Mouse (Mus musculus) testis, adult 2 months (tissue): ENCODE measurements at regions not wholly inside any gene's neighbourhood (a gene's known extent, or its start where the extent isn't known, plus 50 kb on each side); places are given as distances from the start of the nearest gene placed in this dataset.

ENCODE experiments used
- H3K27ac ChIP-seq: fragments of 200-500 bp; 2 replicates; pipeline ENCODE4 v1.5.1; 2012; ENCODE audit warnings: low read depth, low read length; ENCODE audit not compliant: control insufficient read depth, insufficient read depth
- H3K27me3 ChIP-seq: fragments of 200-500 bp; 2 replicates; pipeline ENCODE4 v1.6.1; 2012; ENCODE audit warnings: mild to moderate bottlenecking, low read length, moderate library complexity; ENCODE audit not compliant: control insufficient read depth, insufficient read depth
- H3K36me3 ChIP-seq: fragments of 200-500 bp; 2 replicates; pipeline ENCODE4 v1.6.1; 2012; ENCODE audit warnings: mild to moderate bottlenecking, low read length; ENCODE audit not compliant: control insufficient read depth, insufficient read depth
- H3K4me1 ChIP-seq: fragments of 200-500 bp; 2 replicates; pipeline ENCODE4 v1.6.1; 2012; ENCODE audit warnings: low read length; ENCODE audit not compliant: control insufficient read depth, insufficient read depth
- H3K4me3 ChIP-seq: fragments of 200-500 bp; 2 replicates; pipeline ENCODE4 v1.5.1; 2012; ENCODE audit warnings: low read depth, mild to moderate bottlenecking, low read length, moderate library complexity, mixed read lengths; ENCODE audit not compliant: control insufficient read depth
- CTCF ChIP-seq: fragments of 200-500 bp; IDR thresholded peaks from 2 replicates; pipeline ENCODE4 v1.5.1; 2012; ENCODE audit warnings: low read depth, mild to moderate bottlenecking, inconsistent platforms, low read length, moderate library complexity; ENCODE audit not compliant: control insufficient read depth, insufficient read depth, insufficient replicate concordance
- POLR2A ChIP-seq: fragments of 200-500 bp; IDR thresholded peaks from 2 replicates; pipeline ENCODE4 v1.6.1; 2012; ENCODE audit warnings: low read depth, mild to moderate bottlenecking, inconsistent platforms, low read length, moderate library complexity; ENCODE audit not compliant: control insufficient read depth

DNA sequence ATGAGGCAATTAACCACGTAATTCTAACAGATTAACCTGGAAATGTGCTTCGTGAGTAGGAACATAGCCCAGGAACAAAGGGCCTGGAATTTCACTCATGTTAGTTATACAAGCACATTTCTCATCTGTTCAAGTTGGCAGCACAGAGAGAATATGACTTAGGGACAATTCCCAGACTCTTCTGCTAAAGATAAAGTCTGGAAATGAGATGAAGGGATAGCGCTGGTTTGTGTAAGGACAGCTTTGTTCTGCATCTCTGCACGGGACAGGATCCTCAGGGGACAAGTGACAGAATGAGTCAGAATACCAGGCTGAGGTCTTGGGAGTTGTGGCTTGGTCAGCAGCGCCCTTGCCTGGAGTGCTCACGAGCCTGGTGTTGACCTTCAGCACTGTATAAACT lies 206.2 kb upstream of the Prok2 start:
- Histone ChIP-seq H3K36me3 (no peaks in the 10 kb centered on the region), H3K27me3 (no peaks in the 10 kb centered on the region), H3K27ac (no peak overlapping the region), H3K4me3 (no peak overlapping the region), H3K4me1 (no peaks in the 10 kb centered on the region)
- TF ChIP-seq CTCF (no peak), POLR2A (no peak)

DNA sequence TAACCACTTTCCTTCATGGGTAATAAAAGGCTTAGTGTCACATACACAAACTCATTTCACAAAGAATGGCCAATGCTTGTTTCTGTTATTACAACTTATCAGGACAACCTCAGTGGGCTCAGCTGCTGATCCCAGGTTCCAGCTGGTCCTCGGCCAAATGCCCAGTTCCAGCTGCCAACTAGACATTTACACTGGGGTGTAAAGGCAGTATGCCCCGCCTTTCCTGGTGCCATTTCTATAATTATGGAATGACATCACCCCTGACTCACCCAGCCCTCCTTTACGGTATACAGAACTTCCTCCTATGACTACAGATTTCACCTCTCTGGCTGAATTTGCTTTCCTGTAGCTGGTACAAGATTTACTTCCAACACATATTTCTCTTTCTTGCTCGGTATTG lies 205.4 kb upstream of the Prok2 start:
- TF ChIP-seq POLR2A (no peak), CTCF (no peak)
- Histone ChIP-seq H3K27me3 (no peaks in the 10 kb centered on the region), H3K27ac (no peak overlapping the region), H3K4me3 (no peak overlapping the region), H3K36me3 (no peaks in the 10 kb centered on the region), H3K4me1 (no peaks in the 10 kb centered on the region)

DNA sequence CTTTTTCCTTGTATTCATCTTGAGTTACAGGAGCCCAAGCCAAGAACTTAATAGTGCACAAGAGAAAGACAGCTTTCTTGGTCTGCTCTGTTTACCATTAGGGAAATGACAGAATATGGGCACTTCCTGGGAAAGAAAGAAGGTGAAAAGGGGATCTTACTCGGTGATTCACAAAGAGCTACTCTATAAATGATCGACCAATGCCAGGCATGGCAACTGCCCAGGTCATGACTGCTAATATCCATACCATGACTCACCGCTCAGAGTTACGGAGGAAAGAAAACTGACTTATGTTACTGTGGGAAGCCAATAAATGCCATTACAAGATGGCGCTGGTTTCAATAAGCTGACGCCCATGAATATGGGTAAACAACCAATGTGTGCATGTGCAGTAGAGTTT lies 204.1 kb upstream of the Prok2 start:
- TF ChIP-seq POLR2A = no peak
- TF ChIP-seq CTCF = no peak
- Histone ChIP-seq H3K4me3 (no peak overlapping the region), H3K27me3 (no peaks in the 10 kb centered on the region)

DNA sequence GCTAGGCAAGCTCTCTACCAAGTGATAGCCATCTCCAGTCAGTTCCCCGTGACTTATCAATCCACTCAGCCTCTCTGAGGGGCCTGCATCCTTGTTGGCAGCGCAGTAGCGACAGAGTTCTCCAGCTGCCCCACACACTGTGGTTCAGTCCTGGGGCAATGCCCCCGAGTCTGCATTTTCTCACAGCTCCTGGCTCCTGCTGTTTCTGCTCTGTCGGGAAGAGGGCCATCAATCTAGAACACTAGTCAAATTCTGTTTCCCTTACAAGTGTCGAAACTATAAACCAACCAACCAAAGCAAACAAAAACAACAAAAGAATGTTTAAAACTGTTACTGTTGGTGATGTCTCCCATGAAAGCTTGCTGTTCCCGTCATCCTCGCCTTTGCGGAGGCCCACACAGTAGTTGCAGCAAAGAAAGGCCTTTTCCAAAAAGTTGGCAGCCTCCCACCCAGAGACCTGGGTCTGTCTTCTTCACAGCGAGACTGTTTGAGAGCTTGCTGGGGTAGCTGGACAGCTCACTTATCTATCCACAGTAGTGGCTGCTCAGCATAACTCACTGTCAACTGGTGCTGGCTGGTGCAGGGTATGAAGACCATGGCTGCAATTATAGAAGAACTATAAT lies 201.9 kb upstream of the Prok2 start:
- Histone ChIP-seq H3K4me1 (no peaks in the 10 kb centered on the region), H3K36me3 (no peaks in the 10 kb centered on the region), H3K4me3 (no peak overlapping the region), H3K27me3 (no peaks in the 10 kb centered on the region), H3K27ac (no peak overlapping the region)
- no peak for TF ChIP-seq POLR2A
- no peak for TF ChIP-seq CTCF

More for the DNA sequence above, 204.1 kb upstream of the Prok2 start:
- Histone ChIP-seq H3K27ac (no peak overlapping the region), H3K36me3 (no peaks in the 10 kb centered on the region), H3K4me1 (no peaks in the 10 kb centered on the region)

DNA sequence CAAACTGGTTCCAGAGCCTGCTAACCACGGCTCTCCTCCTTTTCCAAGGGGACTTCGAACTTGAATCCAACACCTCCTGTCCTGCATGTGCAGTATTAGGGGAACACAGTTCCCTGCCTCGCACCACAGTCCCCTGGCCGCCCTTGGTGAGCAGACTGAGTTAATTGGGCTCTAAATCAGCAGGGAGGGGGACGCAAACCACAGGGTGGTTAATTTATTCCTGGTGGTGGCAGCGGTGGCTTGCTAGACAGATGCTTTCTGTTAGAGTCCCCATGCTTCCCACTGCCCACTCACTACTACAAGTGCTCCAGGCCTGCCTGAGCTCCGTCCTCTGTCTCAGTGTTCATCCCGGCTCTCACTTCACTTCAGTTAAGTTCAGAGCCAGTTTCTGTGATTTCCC lies 198.0 kb upstream of the Prok2 start:
- Histone ChIP-seq H3K4me3 (no peak overlapping the region), H3K36me3 (no peaks in the 10 kb centered on the region), H3K27ac (no peak overlapping the region), H3K27me3 (no peaks in the 10 kb centered on the region), H3K4me1 (no peaks in the 10 kb centered on the region)
- TF ChIP-seq CTCF = no peak
- TF ChIP-seq POLR2A = no peak

DNA sequence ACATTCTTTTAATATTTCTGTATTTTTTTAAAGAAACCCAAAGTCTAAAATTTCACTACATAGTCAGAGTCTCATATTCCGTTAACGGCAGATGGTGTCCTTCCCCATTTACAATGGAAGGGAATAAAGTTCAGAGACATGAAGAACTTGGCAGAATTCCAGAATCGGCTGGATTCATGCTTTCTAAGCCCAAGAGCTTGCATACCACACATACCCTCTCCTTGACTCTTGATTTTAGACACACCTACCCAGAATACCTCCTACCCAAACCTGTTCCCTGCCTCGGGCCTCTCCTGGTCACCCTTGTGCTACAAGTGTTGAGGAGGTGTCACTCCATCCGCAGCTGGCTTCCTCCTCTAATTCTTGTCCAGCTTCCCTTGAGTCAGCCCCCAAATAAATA lies 195.8 kb upstream of the Prok2 start:
- H3K4me3 ChIP-seq = no peak overlapping the region
- no peaks in the 10 kb centered on the region for H3K27me3 ChIP-seq
- no peak overlapping the region for H3K27ac ChIP-seq
- no peaks in the 10 kb centered on the region for H3K4me1 ChIP-seq
- H3K36me3 ChIP-seq = no peaks in the 10 kb centered on the region
- TF ChIP-seq POLR2A (no peak), CTCF (no peak)

DNA sequence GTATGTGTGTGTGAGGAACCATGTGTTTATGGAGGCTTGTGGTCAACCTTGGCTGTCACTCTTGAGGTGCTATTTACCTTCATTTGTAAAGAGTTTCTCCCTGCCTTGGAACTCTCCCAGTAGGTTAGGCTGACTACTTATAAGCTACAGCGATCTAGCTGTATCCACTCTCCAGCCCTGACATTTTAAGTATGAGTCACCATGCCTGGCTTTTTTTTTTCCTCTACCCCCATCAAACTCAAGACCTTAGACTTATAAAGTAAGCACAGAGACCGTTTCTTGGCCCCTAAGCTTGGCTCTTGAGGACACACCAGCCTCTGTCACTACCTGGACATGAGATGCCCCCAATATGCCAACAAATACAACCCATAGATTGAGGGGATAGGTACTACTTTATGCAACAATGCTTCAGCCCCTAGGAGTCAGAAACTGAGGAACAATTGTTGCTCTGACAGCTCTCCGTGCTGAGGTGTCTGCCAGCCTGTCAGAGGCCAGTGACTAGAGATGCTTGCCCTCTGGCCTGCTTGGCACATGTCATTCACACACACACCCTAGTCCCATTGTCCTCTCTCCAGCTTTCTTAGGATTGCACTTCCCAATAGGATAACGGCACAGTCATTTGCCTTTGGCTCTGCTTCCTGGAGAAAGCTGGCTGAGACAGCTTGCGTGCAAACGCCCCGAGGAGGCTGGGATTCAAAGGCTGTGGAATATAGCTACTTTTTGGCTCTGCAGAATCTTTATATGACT lies 193.8 kb upstream of the Prok2 start:
- H3K27ac ChIP-seq = no peak overlapping the region
- no peak for TF ChIP-seq POLR2A
- no peak for TF ChIP-seq CTCF
- no peaks in the 10 kb centered on the region for H3K27me3 ChIP-seq
- no peaks in the 10 kb centered on the region for H3K36me3 ChIP-seq
- H3K4me1 ChIP-seq = no peaks in the 10 kb centered on the region
- H3K4me3 ChIP-seq = no peak overlapping the region

DNA sequence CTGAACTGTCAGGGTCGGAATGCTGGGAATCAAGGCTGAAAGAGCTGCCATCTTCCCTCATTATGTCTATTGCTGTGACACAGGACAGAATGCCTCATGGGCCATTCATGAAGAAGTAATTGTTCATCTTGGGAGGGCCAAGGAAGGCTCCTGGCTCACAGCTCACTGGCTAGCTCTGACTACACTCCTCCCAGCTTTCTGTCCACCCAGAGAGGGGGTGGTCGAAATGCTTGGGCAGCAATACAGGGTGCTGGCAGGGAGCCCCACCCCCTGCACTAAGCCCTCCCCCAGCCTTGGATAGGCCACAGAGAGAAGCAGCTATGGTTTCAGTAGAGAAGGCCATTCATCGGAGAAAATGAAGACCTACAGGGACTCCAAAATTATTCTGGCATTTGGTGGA lies 192.2 kb upstream of the Prok2 start:
- Histone ChIP-seq H3K36me3 (no peaks in the 10 kb centered on the region), H3K4me3 (no peak overlapping the region), H3K4me1 (no peaks in the 10 kb centered on the region), H3K27me3 (no peaks in the 10 kb centered on the region), H3K27ac (no peak overlapping the region)
- TF ChIP-seq CTCF (no peak), POLR2A (no peak)
